Mouse (Mus musculus) bone marrow macrophage, adult 2 months (primary cell): ENCODE results near the gene Ubald2.

Experiments
- CTCF ChIP-seq: IDR thresholded peaks from 2 replicates; pipeline ENCODE4 v1.5.1; 2012; ENCODE audit warnings: low read depth, mild to moderate bottlenecking, low read length, moderate library complexity
- POLR2A ChIP-seq: IDR thresholded peaks from 2 replicates; pipeline ENCODE4 v1.6.1; 2012; ENCODE audit warnings: mild to moderate bottlenecking, low read depth, low read length, borderline replicate concordance

GRCm38 (mm10) chr11:116466141-116466540 lies 32.2 kb downstream of the Ubald2 start, which contains the start of gene Qrich2:
- TF ChIP-seq CTCF (no peak), POLR2A (no peak)
